Mouse (Mus musculus) C2C12 (cell line): ENCODE results near the gene Lemd2. TPM values are rescaled to one million over a fixed set of nuclear protein-coding genes. Genes with fewer than 3 reads are reported as not detected.

Experiments
- H3K27me3 ChIP-seq: one replicate; pipeline ENCODE4 v1.6.1; 2011; ENCODE audit not compliant: control insufficient read depth, insufficient read depth, insufficient read length
- H3K36me3 ChIP-seq: one replicate; pipeline ENCODE4 v1.6.1; 2011; ENCODE audit not compliant: control insufficient read depth, insufficient read depth
- H3K4me3 ChIP-seq: one replicate; pipeline ENCODE4 v1.5.1; 2011; ENCODE audit warnings: mild to moderate bottlenecking, control low read depth; ENCODE audit not compliant: poor library complexity, insufficient read depth, severe bottlenecking
- H3K79me2 ChIP-seq: one replicate; pipeline ENCODE4 v1.6.1; 2011; ENCODE audit not compliant: control insufficient read depth, insufficient read depth
- H3K79me3 ChIP-seq: one replicate; pipeline ENCODE4 v1.6.1; 2011; ENCODE audit warnings: low read depth, control low read depth
- H3ac ChIP-seq: one replicate; pipeline ENCODE3; 2011; ENCODE audit warnings: low read depth; ENCODE audit not compliant: control insufficient read depth, insufficient read length
- CEBPB ChIP-seq: IDR thresholded peaks from one replicate; pipeline ENCODE4 v1.6.1; 2011; ENCODE audit warnings: low read depth, mild to moderate bottlenecking, control low read depth, moderate library complexity
- CTCF ChIP-seq: IDR thresholded peaks from one replicate; pipeline ENCODE4 v1.5.1; 2011; ENCODE audit not compliant: control insufficient read depth, insufficient read depth, insufficient read length
- FOSL1 ChIP-seq: IDR thresholded peaks from one replicate; pipeline ENCODE4 v1.8.0; 2011; ENCODE audit warnings: mild to moderate bottlenecking, low read length; ENCODE audit not compliant: poor library complexity, insufficient read depth, severe bottlenecking
- MAX ChIP-seq: IDR thresholded peaks from one replicate; pipeline ENCODE4 v1.6.1; 2011; ENCODE audit warnings: mild to moderate bottlenecking, control low read depth
- MYOD1 ChIP-seq: IDR thresholded peaks from one replicate; pipeline ENCODE4 v1.6.1; 2011; ENCODE audit warnings: low read depth; ENCODE audit not compliant: control insufficient read depth, insufficient read length
- MYOG ChIP-seq: IDR thresholded peaks from one replicate; pipeline ENCODE4 v1.6.1; 2011; ENCODE audit not compliant: control insufficient read depth, insufficient read length; ENCODE audit errors: extremely low read depth
- USF1 ChIP-seq: IDR thresholded peaks from one replicate; pipeline ENCODE4 v1.6.1; 2011; ENCODE audit warnings: low read depth, mild to moderate bottlenecking, control low read depth, moderate library complexity
- polyA plus RNA-seq: library from polyadenylated mRNA; unstranded; fragments of >200 nt; fragmentation: generic; extraction: Trizol; gene quantifications from one replicate; pipeline ENCODE4 v1.2.1, GENCODE M21; 2012; ENCODE audit warnings: missing spikeins

Lemd2 gene
- polyA plus RNA-seq, 1 experiment: 45.9 TPM

DNA sequence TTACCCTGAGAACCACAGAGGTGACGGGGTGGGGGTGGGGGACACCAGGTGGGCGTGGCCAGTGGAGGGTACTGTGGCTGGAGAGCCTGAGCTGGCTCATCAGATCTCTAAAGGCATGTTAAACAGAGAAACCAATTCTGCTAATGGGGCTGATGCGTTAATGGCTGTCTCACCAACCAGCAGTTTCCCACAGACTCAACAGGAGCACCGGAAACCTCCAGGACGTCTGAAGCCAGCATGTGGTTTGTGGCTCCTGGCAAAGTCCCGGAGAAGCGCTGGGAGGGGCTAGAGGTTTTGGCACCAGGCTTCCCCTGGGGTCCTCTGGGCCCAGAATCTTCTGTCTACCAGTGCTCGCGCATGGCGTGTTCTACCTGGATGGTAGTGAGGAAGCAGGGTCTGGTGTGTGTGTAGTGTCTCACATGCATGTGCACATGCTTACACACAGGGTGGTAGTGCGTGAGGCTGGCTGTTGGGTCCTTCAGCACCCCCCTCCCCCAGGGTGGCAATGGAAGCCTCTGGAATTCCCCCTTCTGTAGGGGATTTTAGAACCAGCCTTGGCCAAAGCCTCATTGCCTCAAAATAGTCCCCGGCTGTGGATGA is 24.5 kb downstream of the Lemd2 start:
- Histone ChIP-seq H3K27me3 (no peaks in the 10 kb centered on the region), H3K36me3 (no peaks in the 10 kb centered on the region), H3ac (no peak overlapping the region), H3K4me3 (no peak overlapping the region), H3K79me3 (no peaks in the 10 kb centered on the region), H3K79me2 (no peaks in the 10 kb centered on the region)
- no peak for TF ChIP-seq CEBPB
- TF ChIP-seq USF1: no peak
- TF ChIP-seq CTCF: no peak
- no peak for TF ChIP-seq MYOD1
- no peak for TF ChIP-seq MYOG
- TF ChIP-seq MAX: no peak
- no peak for TF ChIP-seq FOSL1

DNA sequence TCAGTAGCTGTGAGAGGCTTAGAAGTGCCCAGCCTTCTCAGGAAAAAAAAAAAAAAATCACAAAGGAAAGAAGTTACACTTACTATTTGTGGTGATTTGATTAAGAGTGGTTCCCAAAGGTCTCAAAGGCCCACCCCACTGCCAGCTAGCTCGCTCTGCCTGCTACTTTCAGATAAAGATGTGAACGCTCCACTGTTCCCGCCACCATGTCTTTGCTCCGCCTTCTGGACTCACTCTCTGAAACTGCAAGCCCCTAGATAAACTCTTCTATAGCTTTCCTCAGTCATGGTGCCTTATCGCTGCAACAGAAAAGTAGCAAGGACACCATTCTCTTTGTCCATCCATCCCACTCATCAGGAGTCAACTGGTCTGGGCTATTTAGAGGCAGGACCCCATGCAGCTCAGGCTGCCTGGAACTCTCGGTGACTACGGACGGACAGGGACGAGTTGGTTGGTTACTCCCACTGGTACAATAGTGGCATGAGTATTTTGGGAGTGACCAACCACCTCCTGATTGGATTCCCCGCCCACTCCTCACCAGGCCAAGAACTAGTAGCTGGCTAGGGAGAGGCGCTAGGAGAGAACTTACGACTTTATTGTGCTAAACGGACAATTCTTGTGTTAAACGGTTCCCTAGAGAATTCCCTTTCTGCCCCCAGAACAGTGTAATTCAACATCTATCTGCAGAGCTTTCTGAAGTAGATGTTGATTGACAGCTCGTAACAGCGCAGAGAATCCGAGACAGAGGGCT is 25.7 kb downstream of the Lemd2 start:
- H3K4me3 ChIP-seq: no peak overlapping the region
- no peaks in the 10 kb centered on the region for H3K36me3 ChIP-seq
- H3K79me3 ChIP-seq: no peaks in the 10 kb centered on the region
- no peak overlapping the region for H3ac ChIP-seq
- no peaks in the 10 kb centered on the region for H3K27me3 ChIP-seq
- H3K79me2 ChIP-seq: no peaks in the 10 kb centered on the region
- TF ChIP-seq USF1 (no peak), MYOD1 (no peak), FOSL1 (no peak), CEBPB (no peak)

DNA sequence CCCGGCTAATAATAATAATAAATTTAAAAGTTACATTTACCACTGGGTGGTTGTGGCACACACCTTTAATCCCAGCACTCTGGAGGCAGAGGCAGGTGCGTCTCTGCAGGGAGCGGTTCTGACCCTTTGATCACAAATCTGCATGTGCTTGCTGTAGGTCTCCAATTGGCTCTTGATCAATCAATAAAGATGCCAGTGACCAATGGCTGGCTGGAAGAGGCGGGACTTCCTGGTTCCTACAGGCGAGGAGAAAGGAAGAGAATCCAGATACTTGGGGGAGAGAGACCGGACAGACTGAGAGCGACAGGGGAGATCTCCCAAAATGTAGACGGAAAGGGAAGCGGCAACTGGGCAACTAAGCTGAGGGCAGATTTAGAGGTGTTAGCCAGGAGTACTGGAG is 26.2 kb downstream of the Lemd2 start:
- H3K79me3 ChIP-seq: no peaks in the 10 kb centered on the region
- TF ChIP-seq MAX (no peak), FOSL1 (no peak), MYOD1 (no peak), USF1 (no peak), MYOG (no peak), CEBPB (no peak), CTCF (no peak)
- no peak overlapping the region for H3K4me3 ChIP-seq

DNA sequence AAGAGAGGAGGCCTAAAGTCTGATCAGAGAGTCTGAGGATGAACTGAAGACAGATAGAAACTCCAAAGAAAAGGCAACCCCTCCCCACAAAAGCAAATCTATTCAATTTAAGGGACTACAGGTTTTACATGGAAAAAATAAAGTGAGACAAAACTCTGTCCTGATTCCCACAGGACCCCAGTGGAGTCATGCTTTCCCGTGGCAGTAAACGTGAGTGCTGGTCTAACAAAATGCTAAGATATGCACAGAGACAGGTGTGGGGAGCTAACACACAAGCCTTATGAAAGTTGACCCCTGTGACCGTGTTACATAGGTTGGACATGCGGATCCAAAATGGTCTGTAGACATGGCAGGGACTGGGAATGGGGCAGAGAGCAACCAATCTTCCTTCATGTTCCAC is 27.5 kb downstream of the Lemd2 start:
- TF ChIP-seq MYOG (no peak), MAX (no peak), CEBPB (no peak), MYOD1 (no peak), FOSL1 (no peak), CTCF (no peak), USF1 (no peak)

More for the DNA sequence above, 26.2 kb downstream of the Lemd2 start:
- Histone ChIP-seq H3K27me3 (no peaks in the 10 kb centered on the region), H3ac (no peak overlapping the region), H3K36me3 (no peaks in the 10 kb centered on the region), H3K79me2 (no peaks in the 10 kb centered on the region)

DNA sequence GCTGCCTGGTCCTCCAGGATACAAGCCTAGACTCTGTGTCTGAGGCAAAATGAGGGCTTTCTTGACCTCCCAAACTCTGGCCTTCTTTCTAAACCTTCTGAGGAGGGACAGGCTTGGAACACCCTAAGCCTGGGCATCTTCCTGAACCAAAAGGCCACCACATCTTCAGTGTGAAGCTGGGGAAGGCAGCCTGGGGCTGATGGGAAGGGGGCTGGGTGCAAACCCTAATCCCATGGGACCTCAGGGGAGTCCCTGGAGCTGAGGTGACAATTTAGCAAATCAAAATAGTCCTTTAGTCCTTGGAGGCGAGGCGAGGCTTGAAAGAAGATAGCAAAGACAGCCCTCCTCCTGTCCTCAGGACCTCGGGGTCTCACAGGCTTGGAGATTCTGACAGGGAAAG is 28.0 kb downstream of the Lemd2 start:
- Histone ChIP-seq H3K79me3 (no peaks in the 10 kb centered on the region), H3K36me3 (no peaks in the 10 kb centered on the region), H3K79me2 (no peaks in the 10 kb centered on the region), H3K27me3 (no peaks in the 10 kb centered on the region), H3K4me3 (no peak overlapping the region), H3ac (no peak overlapping the region)
- TF ChIP-seq CEBPB (no peak), MYOD1 (no peak), MYOG (no peak), CTCF (no peak), MAX (no peak), FOSL1 (no peak), USF1 (no peak)

More for the DNA sequence above, 27.5 kb downstream of the Lemd2 start:
- Histone ChIP-seq H3K4me3 (no peak overlapping the region), H3ac (no peak overlapping the region), H3K36me3 (no peaks in the 10 kb centered on the region), H3K27me3 (no peaks in the 10 kb centered on the region), H3K79me3 (no peaks in the 10 kb centered on the region), H3K79me2 (no peaks in the 10 kb centered on the region)

DNA sequence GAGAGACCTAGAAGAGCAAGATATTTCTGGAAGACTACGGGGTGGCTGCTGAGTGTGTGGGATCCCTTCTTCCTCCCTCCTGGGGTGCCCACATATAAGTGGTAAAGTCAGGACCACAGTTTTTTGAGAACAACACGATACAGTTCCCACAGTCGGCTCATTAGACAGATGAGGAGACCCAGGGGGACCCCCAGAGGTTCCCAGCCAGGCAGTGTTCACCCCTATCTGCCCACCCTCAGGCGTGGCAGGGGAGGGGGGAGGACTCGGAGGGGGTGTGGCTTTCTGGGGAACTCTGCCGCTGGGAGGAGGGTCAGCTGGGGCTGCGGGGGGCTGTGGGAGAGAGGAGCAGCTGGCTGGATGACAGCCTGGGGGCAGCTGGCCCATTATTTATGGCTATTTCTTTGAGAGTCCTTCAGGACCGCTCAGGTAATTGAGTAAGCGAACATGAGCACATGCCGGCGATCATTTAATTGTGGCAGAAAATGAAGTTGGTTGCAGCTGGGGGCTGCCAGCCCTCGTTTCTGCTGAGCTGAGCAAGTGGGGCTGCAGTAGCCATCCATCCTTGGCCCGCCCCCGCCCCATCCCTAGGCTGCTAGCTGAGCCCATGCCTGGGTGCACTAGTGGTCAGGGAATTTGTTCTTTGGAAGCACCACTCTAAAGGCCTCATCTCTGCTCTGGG is 28.9 kb downstream of the Lemd2 start:
- H3K27me3 ChIP-seq: no peaks in the 10 kb centered on the region
- TF ChIP-seq CEBPB (no peak), MAX (no peak), FOSL1 (no peak), MYOD1 (no peak), USF1 (no peak), CTCF (no peak), MYOG (no peak)
- H3K36me3 ChIP-seq: no peaks in the 10 kb centered on the region
- no peak overlapping the region for H3ac ChIP-seq
- H3K4me3 ChIP-seq: no peak overlapping the region
- H3K79me3 ChIP-seq: no peaks in the 10 kb centered on the region
- H3K79me2 ChIP-seq: no peaks in the 10 kb centered on the region
